Mouse (Mus musculus) heart, adult 2 months (tissue): Measurements from ENCODE around the gene Prdm16.

Experiments used
- CTCF ChIP-seq: fragments of 200-600 bp; IDR thresholded peaks from 2 replicates; pipeline ENCODE4 v1.8.1; 2022; ENCODE audit warnings: antibody characterized with exemption, mild to moderate bottlenecking, moderate library complexity
- EP300 ChIP-seq: fragments of 200-500 bp; IDR thresholded peaks from 2 replicates; pipeline ENCODE4 v1.6.1; 2011; ENCODE audit warnings: low read depth, low read length, control low read depth; ENCODE audit not compliant: insufficient read depth
- POLR2A ChIP-seq: fragments of 200-500 bp; IDR thresholded peaks from 2 replicates; pipeline ENCODE4 v1.6.1; 2011; ENCODE audit warnings: mild to moderate bottlenecking, low read depth, low read length, control low read depth; ENCODE audit not compliant: insufficient read depth

- peak; percentile 57 for TF ChIP-seq CTCF
- TF ChIP-seq POLR2A, result no peak
- TF ChIP-seq EP300, result no peak
Observed at GRCm38 (mm10) chr4:154636053-154636433, 630 bp downstream of the Prdm16 start.
